Mouse (Mus musculus): ENCODE measurements at regions not wholly inside any gene's neighbourhood (a gene's known extent, or its start where the extent isn't known, plus 50 kb on each side); places are given as distances from the start of the nearest gene placed in this dataset.

- no peak for ATAC-seq
Measured at GRCm38 (mm10) chr15:7697724-7698123, 112.9 kb upstream of the Gdnf start.

- ATAC-seq = no peak
Measured at GRCm38 (mm10) chr15:7708836-7709235, 101.8 kb upstream of the Gdnf start.

GRCm38 (mm10) chr15:7714641-7715040 lies 96.0 kb upstream of the Gdnf start:
- ATAC-seq = no peak

GRCm38 (mm10) chr15:7716188-7716587 lies 94.5 kb upstream of the Gdnf start:
- ATAC-seq = no peak

- no peak for ATAC-seq
Measured at GRCm38 (mm10) chr15:7723202-7723721, 87.4 kb upstream of the Gdnf start.

GRCm38 (mm10) chr15:7723770-7724169 lies 86.9 kb upstream of the Gdnf start:
- ATAC-seq = no peak

GRCm38 (mm10) chr15:7725505-7725904 lies 85.1 kb upstream of the Gdnf start:
- ATAC-seq = no peak

GRCm38 (mm10) chr15:7747586-7747985 lies 63.1 kb upstream of the Gdnf start:
- ATAC-seq = no peak

- ATAC-seq = no peak
Measured at GRCm38 (mm10) chr15:7750441-7750840, 60.2 kb upstream of the Gdnf start.
